Mouse (Mus musculus) heart, embryonic 11.5 days (tissue): ENCODE measurements around the gene Cfap74. TPM values are rescaled to one million over a fixed set of nuclear protein-coding genes. Genes with fewer than 3 reads are reported as not detected.

Experiments
- ATAC-seq: fragments of 200-750 bp; cut with Nextera tagmentation; replicated peaks from 2 replicates; pipeline ENCODE4 v1.8.0; 2017; ENCODE audit warnings: moderate library complexity; ENCODE audit not compliant: insufficient number of reproducible peaks, low FRiP score, low TSS enrichment
- H3K27ac ChIP-seq: fragments of 300-500 bp; sonication (generic); 2 replicates; pipeline ENCODE4 v1.5.1; 2014; ENCODE audit warnings: mild to moderate bottlenecking, low read depth, low read length
- H3K27me3 ChIP-seq: fragments of 300-500 bp; sonication (generic); 2 replicates; pipeline ENCODE4 v1.6.1; 2014; ENCODE audit warnings: mild to moderate bottlenecking, low read length, mixed read lengths; ENCODE audit not compliant: control insufficient read depth, insufficient read depth
- H3K36me3 ChIP-seq: fragments of 300-500 bp; sonication (generic); 2 replicates; pipeline ENCODE4 v1.6.1; 2014; ENCODE audit warnings: mild to moderate bottlenecking, low read length, moderate library complexity, mixed read lengths; ENCODE audit not compliant: control insufficient read depth, insufficient read depth
- H3K4me1 ChIP-seq: fragments of 300-500 bp; sonication (generic); 2 replicates; pipeline ENCODE4 v1.6.1; 2014; ENCODE audit warnings: low read length; ENCODE audit not compliant: control insufficient read depth, insufficient read depth
- H3K4me2 ChIP-seq: fragments of 300-500 bp; sonication (generic); 2 replicates; pipeline ENCODE4 v1.6.1; 2014; ENCODE audit warnings: mild to moderate bottlenecking, moderate library complexity
- H3K4me3 ChIP-seq: fragments of 300-500 bp; sonication (generic); 2 replicates; pipeline ENCODE4 v1.5.1; 2014; ENCODE audit warnings: low read depth, low read length
- H3K9ac ChIP-seq: fragments of 300-500 bp; sonication (generic); 2 replicates; pipeline ENCODE4 v1.6.1; 2014; ENCODE audit warnings: mild to moderate bottlenecking, low read depth, low read length, moderate library complexity
- H3K9me3 ChIP-seq: fragments of 300-500 bp; sonication (generic); replicated peaks from 2 replicates; pipeline ENCODE4 v1.6.1; 2016; ENCODE audit warnings: low read length; ENCODE audit not compliant: control insufficient read depth
- WGBS: fragments of 180-500 bp; shearing (Covaris S2); extraction: QIAGEN DNeasy Blood & Tissue Kit; methylation state at CpG from one replicate; pipeline ENCODE4 v1.1.7; 2014; ENCODE audit not compliant: insufficient replicate concordance; 5-methylcytosine and 5-hydroxymethylcytosine counted together
- polyA plus RNA-seq: library from polyadenylated mRNA; unstranded; fragments of >200 nt; fragmentation: Nextera tagmentation; extraction: Ambion mirVana; gene quantifications from 2 replicates; pipeline ENCODE4 v1.2.1, GENCODE M21; 2014

Gene Cfap74
- polyA plus RNA-seq, 1 experiment from 2014 or later: 1.8 TPM

DNA sequence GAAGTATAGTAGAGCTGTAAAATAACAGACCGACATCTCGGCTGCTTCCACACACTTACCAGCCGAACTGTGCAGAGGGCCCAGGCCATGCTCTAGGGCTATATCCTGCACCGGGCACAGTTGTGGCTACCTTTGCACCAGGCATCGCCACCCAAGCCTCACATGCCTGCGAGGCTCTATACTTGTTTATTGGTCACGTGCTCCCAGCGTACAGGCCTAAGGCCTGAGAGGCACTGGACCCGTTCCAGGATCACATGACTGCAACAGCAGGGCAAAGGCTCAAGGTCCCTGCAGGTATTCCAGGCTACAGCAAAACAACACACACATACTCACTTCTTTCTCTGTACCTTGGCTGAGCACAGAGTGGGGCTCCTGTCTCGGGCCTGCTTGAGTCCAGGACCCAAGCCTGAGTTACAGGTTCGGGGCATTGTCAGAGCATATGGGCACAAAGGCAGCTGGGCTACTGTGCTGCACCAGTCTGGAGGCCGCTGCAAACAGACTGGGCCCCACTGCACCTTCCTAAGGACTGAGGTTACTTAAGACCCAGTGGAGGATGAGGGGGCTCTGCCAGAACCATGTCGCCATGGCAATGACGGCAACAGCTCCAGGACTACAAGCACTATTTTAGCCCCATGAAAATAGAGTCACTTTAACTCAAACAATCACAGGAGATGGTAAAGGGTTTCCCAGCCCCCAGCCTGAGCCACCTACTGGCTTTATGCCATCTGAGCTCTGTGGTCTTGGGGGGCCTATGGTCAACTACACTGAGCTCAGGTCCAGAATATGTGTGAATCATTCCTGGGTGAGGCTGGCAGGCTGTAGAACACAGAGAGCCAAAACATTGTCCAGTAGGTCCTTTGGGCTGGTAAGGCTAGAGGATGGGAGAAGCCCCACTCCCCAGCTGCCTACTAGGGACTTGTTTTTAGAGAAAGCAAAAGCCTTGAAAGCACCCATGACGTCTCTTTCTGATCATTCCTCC lies 38.0 kb upstream of the Cfap74 start:
- H3K36me3 ChIP-seq: no peaks in the 10 kb centered on the region
- H3K4me3 ChIP-seq: no peak overlapping the region
- 0 out of 2 replicates have a peak, but pooled peaks cover 2% of the 10 kb centered on the region for H3K9me3 ChIP-seq
- peaks cover 10% of the 10 kb centered on the region; the same call in 1 of the 2 replicates for H3K27me3 ChIP-seq
- no peak overlapping the region for H3K4me2 ChIP-seq
- H3K4me1 ChIP-seq: no peaks in the 10 kb centered on the region
- WGBS: 81% methylated on average over 15 of the region's 15 CpGs
- H3K27ac ChIP-seq: no peak overlapping the region
- H3K9ac ChIP-seq: no peak overlapping the region
- no peak for ATAC-seq

DNA sequence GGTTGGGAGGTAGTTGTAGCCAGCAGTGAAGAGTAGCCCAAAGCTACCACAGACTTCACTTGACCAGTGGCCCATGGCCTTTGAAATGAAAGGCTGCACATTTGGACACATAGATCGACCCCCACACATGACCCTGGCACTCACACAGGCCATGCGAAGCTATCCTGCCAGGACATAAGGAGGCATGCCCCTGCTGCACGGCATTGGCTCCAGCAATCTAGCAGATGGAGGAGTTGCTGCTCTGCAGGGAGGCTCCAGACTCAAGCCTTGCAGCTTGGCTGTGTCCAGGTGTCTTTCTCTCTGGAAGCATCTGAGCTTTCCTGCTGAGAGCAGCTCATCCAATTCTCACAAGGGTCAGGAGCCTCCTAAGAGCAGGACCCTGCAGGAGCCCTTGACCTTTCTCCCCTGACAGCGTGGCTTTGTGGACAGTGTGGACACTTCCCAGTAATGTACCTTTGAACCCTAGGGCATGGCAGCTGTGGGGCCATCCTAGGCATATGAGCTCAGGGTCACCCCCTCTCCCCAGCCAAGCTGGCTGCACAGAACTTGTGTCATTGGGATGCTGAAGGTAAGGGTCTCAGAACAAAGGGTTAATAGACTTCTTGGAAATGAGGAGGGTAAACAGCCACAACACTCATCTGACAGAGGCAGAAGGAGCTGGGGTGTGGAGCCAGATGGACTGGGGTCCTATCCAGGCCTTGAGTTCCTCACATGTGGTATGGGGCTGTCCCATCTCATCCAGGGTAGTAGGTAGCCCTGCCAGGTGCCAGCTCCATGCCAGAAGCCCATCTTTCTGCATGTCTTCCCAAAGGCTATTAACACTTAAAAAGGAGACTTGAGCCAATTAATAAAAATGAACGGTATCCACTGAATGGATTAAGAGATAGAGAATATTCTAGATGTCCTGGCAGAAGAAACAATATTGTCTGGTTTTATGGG lies 36.9 kb upstream of the Cfap74 start:
- WGBS: 68% methylated on average over 5 of the region's 5 CpGs
- Histone ChIP-seq H3K4me1 (no peaks in the 10 kb centered on the region), H3K27me3 (peaks cover 2% of the 10 kb centered on the region; the same call in 1 of the 2 replicates), H3K4me3 (no peak overlapping the region), H3K4me2 (no peak overlapping the region), H3K36me3 (no peaks in the 10 kb centered on the region), H3K27ac (no peak overlapping the region), H3K9ac (no peak overlapping the region), H3K9me3 (0 out of 2 replicates have a peak, but pooled peaks cover 2% of the 10 kb centered on the region)
- no peak for ATAC-seq

DNA sequence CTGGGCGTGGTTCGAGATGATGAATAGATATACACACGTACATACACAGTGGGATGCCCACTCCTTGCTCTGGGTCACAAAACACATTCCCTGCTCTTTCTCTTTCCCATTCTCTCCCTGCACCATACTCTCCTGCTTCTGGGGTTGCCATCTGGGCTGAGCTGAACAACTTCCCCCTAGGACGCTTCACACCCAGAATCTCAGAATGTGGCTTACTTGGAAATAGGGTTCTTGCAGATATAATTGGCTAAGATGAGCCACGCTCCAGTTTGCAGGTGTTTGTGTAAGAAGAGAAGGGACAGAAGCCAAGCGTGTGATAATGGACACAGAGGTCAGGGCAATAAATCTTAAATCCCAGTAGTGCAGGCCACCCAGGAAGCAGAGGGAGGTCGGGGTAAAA lies 27.0 kb upstream of the Cfap74 start:
- peaks cover 11% of the 10 kb centered on the region; the same call in 1 of the 2 replicates for H3K27me3 ChIP-seq
- H3K27ac ChIP-seq: no peak overlapping the region
- H3K36me3 ChIP-seq: no peaks in the 10 kb centered on the region
- H3K4me1 ChIP-seq: no peaks in the 10 kb centered on the region
- WGBS: 69% methylated on average over 7 of the region's 7 CpGs
- H3K4me3 ChIP-seq: no peak overlapping the region
- H3K9ac ChIP-seq: no peak overlapping the region
- no peak for ATAC-seq
- no peaks in the 10 kb centered on the region for H3K9me3 ChIP-seq
- H3K4me2 ChIP-seq: no peak overlapping the region

DNA sequence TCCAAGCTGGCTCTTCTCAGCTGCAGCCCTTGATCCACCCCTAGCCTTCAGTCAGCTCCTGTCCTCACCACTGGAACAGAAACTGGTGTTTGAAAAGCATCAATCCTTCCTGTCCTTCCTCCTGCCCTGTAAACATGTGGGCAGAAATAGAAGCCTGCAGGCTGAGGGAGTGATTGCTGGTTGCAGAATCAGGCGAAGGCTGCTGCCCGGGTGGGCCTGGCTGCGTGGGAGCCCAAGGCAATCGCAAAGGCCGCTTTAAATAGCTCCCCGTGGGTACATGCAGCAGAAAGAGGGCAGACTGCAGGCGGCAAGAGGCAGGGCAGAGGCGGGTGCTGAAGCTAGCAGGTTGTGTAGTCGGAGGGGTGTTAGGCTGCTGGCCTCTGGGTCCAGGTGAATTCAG lies 26.2 kb upstream of the Cfap74 start:
- Histone ChIP-seq H3K36me3 (no peaks in the 10 kb centered on the region), H3K4me2 (no peak overlapping the region), H3K9ac (no peak overlapping the region), H3K27me3 (peaks cover 11% of the 10 kb centered on the region; the same call in 1 of the 2 replicates), H3K27ac (no peak overlapping the region), H3K9me3 (no peaks in the 10 kb centered on the region), H3K4me1 (no peaks in the 10 kb centered on the region), H3K4me3 (no peak overlapping the region)
- WGBS: 38% methylated on average over 9 of the region's 9 CpGs
- ATAC-seq: no peak

DNA sequence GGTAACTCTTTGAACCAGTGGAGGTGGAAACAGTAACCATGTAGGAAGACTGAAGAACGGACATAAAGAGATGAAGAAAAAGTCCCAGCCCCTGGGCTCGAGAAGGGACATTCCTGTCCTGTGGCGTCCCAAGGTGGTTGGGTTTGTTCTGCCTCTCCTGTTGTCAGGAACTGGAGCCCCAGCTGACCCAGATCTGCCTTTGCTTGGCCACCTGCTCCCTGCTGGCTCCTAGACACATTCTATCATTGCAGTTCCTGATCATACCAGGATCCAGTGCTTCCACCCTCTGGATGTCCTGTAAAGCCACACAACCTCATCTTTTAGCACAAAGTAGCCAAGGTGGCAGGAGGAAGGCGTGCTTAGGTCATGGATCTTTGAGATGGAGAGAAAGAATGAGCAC lies 25.7 kb upstream of the Cfap74 start:
- H3K4me2 ChIP-seq: no peak overlapping the region
- no peaks in the 10 kb centered on the region for H3K4me1 ChIP-seq
- no peak overlapping the region for H3K27ac ChIP-seq
- peaks cover 8% of the 10 kb centered on the region; the same call in 1 of the 2 replicates for H3K27me3 ChIP-seq
- no peak overlapping the region for H3K9ac ChIP-seq
- no peaks in the 10 kb centered on the region for H3K9me3 ChIP-seq
- H3K4me3 ChIP-seq: no peak overlapping the region
- 73% methylated on average over 4 of the region's 4 CpGs for WGBS
- ATAC-seq: no peak
- no peaks in the 10 kb centered on the region for H3K36me3 ChIP-seq

DNA sequence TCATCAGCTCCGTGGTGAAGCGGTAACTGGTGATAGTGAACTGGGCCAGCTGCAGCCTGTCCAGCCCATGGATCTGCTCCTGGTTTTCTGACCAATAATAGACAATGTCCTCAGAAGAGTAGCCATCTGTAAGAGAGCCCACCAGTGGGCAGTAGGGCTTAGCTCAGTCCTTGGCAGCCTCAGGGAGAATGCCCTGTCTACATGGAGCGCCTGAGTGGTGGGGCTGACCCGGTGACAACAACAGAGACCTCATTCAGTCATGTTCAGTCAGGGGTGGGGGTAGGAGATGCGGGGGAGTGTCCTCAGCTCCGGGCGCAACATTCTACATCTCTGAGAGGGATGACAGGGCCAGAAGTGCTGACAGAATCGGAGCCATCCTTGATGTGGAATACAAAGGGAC lies 21.8 kb upstream of the Cfap74 start:
- no peaks in the 10 kb centered on the region for H3K4me1 ChIP-seq
- WGBS: 82% methylated on average over 8 of the region's 8 CpGs
- no peak overlapping the region for H3K4me2 ChIP-seq
- no peaks in the 10 kb centered on the region for H3K36me3 ChIP-seq
- ATAC-seq: no peak
- no peak overlapping the region for H3K9ac ChIP-seq
- no peak overlapping the region for H3K4me3 ChIP-seq
- peaks cover 4% of the 10 kb centered on the region; the same call in 1 of the 2 replicates for H3K27me3 ChIP-seq
- no peaks in the 10 kb centered on the region for H3K9me3 ChIP-seq
- no peak overlapping the region for H3K27ac ChIP-seq

DNA sequence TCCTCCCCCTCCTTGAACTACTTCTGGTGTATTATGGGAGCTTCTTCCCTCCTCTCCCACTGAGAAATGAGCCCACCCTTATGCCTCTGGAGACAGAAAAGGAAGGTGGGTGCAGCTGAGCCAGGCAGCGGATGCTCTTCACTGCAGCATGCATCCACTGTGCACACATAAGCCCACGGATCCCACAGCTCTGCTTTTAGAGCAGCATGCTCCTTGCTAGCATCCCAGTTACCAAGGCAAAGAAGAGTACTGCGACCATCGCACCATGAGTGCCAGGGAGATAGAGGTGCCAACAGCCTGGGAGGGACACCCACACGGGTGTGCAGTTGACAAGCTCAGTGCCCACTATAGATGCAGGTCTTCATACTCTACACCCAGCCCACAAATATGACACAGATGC lies 13.5 kb upstream of the Cfap74 start:
- H3K4me3 ChIP-seq: no peak overlapping the region
- no peak overlapping the region for H3K4me2 ChIP-seq
- peaks cover 7% of the 10 kb centered on the region for H3K4me1 ChIP-seq
- no peak for ATAC-seq
- H3K27me3 ChIP-seq: peaks cover 40% of the 10 kb centered on the region
- H3K36me3 ChIP-seq: no peaks in the 10 kb centered on the region
- H3K9ac ChIP-seq: no peak overlapping the region
- 74% methylated on average over 5 of the region's 5 CpGs for WGBS
- H3K27ac ChIP-seq: no peak overlapping the region
- no peaks in the 10 kb centered on the region for H3K9me3 ChIP-seq

DNA sequence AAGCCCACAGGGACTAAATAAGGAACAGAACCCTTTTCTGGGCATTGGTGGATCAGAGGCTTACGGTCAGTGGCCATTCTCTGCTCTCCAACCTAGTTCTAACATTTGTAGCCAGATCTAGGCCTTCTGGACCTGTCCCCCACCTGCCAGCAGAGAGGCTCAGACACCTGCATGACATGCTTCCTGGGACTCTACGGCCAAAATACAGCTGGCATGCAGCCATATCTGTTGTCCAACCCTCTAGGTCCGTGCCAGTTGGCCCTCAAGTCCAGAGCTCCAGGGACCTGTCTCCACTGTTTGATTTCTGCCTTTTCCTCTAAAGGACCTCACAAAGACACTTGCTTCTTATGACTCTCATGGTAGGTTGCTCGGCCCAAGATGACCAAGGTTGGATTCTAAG lies 12.2 kb upstream of the Cfap74 start:
- H3K27me3 ChIP-seq: peaks cover 40% of the 10 kb centered on the region
- no peak for ATAC-seq
- H3K4me2 ChIP-seq: no peak overlapping the region
- H3K36me3 ChIP-seq: no peaks in the 10 kb centered on the region
- no peak overlapping the region for H3K9ac ChIP-seq
- WGBS: 79% methylated on average over 4 of the region's 4 CpGs
- H3K27ac ChIP-seq: no peak overlapping the region
- H3K4me1 ChIP-seq: peaks cover 7% of the 10 kb centered on the region
- H3K4me3 ChIP-seq: no peak overlapping the region
- H3K9me3 ChIP-seq: no peaks in the 10 kb centered on the region
